Mouse (Mus musculus) central nervous system, embryonic 14 days (tissue): Measurements from ENCODE around the gene Hoxa5. TPM values are rescaled to one million over a fixed set of nuclear protein-coding genes. Genes with fewer than 3 reads are reported as not detected.

Source experiments
- polyA plus RNA-seq: library from polyadenylated mRNA; depleted of rRNA; stranded (reverse); fragments of >200 nt; gene quantifications from 2 replicates; pipeline ENCODE4 v1.2.3, GENCODE M21; 2012; rRNA removed

The Hoxa5 gene
- polyA plus RNA-seq: 44.2 and 47.7 TPM in 2 replicates

DNA sequence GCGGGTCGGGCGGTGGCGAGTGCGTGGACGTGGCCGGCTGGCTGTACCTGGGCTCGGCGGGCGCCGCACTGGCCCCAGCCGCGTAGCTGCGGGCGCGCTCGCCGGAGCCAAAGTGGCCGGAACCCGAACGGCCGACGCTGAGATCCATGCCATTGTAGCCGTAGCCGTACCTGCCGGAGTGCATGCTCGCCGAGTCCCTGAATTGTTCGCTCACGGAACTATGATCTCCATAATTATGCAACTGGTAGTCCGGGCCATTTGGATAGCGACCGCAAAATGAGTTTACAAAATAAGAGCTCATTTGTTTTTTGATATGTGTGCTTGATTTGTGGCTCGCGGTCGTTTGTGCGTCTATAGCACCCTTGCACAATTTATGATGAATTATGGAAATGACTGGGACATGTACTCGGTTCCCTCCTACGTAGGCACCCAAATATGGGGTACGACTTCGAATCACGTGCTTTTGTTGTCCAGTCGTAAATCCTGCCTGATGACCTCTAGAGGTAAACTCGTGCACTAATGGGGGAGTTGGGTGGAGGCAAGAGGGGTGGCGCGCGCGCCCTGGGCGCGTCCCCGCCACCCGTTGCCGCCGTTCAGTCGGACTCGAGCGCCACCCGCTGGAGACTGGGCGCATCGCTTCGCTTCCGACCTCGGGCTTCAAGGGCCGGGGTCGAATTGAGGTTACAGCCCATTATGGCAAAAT, at the start of gene Hoxa5:
Gene Hoxa5 (minus strand): TSS at position 538 of the 703 bp plus-strand sequence.

DNA sequence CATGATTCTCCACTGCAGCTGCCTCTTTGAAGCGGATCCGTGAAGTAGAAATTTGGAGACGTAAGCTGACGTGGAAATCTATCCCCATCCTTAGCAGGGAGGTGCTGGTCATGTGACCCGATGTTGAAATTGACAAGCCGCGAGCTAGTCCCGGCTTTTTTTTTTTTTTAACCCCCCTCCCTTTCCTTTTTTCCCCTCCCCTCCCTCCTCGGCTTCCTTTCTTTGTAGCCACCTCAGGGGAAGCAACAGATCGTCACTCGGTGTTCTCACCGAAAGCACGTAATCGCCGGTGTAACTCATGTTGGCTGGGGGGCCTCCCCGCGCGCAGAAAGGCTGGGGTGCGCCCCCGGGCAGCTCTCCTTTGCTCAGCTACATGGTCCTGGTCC, 41.4 kb upstream of the Hoxa5 start, which contains the start of gene Hoxa11:
Gene Hoxa11 (minus strand): TSS at position 54 of the 386 bp plus-strand sequence.

DNA sequence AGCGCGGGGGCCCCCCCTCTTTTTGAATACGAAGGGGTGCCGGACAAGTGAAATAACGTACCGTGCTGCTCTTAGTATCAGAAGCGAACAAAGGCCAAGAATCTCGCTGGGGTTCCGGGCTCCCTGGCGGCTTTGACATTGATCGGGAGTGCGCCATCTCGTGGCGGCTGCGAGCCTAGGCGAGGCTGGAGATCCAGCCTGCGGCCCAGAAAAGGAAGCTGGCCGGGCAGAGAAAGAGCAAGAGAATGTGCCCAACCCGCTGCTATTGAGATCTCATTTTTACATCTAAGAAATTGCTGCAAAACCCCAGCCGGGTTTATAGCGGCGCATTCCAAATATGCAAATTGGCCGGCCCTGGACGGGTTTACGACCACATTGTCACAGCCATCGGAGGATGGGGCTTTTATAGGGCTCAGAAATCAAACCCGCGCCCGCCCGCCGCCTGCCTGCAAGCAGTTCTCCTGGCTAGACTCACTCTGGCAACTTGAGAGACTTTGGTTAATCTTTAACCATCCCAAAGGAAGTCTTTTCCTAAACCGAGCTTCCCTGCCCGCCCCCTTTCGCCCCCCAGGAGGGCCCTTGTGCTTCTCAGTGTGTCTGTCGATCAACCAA, 36.1 kb upstream of the Hoxa5 start, which contains the start of gene Hoxa10:
Gene Hoxa10 (minus strand): TSS at position 466 of the 612 bp plus-strand sequence.

DNA sequence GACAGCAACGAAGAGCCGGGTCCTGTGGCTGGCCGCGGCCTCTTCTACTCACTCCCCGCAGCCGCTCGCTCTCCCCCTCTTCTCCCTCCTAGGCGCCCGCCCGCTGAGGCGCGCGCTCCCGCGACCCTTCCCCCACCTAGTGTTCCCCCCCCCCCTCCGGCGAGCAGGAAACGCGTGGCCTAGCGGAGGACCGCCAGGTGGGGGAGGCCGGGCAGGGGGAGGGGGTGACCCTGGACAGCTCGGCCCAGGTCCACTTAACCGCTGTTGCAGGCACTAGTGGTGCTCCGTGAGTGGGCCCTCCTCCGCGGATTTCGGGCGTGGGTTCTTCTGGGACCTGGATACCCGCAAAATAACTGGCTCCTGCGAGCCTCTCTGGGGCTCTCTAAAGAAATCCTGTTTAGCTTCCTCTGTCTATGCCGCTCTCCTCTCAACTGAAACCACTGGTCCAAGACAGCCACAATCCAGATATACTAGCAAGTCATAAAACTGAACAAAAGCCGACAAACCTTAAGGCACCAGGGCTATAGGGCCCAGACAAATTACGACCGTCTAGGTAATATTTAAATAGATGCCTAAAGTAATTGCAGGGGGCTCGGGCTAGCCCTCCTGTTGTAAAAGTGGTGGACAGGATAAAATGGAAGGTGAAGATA, 26.3 kb upstream of the Hoxa5 start, which contains the start of gene Hoxa9:
Gene Hoxa9 (minus strand): TSS at position 574 of the 650 bp plus-strand sequence.

DNA sequence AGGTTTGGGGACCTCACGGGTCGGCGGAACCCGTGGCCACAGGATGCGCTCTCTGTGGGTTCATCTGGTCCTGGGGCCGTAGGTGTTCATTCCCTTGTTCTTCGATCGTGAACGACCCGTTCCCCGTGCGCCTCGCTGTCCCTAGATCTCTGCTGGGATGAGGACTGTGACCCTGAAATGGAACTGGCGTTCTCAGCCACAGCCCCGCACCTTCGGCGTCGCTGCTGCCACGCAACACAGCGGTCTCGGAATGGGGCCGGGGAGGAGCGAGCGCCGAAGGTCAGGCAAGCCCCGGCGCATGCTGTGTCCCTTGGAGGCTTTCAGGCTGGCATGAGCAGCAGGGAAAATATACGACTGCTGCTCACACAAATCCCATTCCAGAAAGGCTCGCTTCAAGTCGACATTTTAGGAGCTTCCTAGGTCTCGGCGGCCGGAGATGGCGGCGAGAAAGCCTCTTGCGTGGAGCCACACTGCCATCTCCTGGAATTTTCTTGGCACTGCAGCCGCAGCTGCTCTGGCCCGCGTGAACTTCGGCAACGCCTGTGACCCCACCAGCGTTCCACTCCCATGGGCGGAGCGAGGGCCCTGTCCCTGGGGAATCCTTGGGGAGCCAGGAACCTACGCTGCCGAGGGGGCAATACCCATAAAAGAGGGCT, 17.1 kb upstream of the Hoxa5 start, which contains the start of gene Hoxa7:
Gene Hoxa7 (minus strand): TSS at position 518 of the 656 bp plus-strand sequence.

DNA sequence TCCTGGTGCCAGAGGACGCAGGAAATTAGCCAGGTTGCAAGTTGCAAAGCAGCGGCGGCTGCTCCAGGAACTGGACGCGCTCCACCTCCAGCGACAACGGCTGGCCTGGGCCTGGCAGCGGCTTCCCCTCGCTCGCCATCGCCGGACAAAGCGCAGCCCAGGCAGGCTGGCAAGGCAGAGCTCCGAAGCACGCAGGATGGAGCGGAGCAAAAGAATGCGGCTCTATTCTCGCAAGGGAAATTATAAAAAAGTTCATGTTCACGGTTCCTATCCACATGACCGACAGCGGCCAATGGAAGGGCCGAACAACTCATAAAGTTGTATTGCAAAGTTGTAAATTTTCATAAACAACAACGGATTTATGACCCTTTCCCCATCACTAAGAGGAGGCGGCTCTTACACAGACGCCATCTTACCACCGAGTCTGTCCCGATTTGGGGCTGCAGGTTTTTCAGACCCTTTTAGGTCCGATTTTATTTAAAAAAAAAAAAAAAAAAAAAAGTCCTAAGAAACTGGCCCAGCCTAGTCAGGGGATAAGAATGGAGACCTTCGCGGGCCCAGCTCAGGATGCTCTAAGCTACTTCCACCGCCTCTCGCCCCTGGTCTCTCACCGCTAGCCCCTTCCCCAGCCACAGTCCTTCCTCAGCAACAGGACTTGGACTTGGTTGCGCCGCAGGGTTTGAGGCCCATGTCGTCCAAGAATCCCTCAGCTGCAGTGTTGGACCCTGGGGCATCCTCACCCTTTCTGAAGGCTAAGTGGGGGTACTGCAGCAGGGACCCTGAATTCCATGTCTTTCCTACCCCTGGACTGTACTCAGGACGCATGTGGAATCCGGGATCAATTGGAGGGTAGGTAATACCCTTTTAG, 9.0 kb upstream of the Hoxa5 start, which contains the start of the genes Hoxa3 and Gm28308:
Gene Hoxa3 (minus strand): TSS at position 218 of the 868 bp plus-strand sequence.
Gene Gm28308 (minus strand): TSS at position 221 of the 868 bp plus-strand sequence.

DNA sequence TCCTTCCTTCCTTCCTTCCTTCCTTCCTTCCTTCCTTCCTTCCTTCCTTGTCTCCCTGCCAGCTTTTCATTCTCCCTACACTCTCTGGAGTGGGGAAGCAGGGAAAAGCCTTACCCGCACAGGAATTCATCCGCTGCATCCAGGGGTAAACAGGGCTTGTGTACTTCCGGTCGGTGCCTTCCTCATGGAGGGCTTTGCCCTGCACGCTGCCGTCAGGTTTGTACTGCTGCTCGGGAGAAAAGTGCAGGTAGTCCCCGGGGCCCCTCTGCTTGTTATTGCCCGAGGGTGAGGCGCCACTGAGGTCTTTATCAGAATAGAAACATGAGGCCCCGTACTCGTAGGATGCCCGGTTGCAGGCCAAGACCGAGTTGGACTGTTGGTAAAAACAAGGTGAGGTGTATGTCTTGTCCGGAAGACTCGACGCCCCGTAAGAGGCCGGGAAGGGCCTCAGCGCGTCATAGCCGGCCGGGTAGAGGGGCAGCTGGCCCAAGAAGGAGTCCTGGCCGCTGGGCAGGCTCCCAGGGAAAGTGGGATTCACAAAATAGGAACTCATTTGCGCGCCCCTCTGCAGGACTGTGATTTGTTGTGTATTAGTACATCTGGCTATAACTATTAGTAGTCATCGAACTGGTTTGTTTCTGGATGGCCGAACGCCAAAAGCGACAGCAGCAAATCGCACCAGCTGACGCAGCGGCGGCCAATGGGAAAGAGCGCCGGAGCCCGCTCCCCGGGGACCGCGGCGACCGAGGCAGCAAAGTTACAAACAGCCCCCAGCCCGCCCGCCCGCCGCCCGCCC, 3.9 kb upstream of the Hoxa5 start, which contains the start of gene Hoxa6:
Gene Hoxa6 (minus strand): TSS at position 651 of the 796 bp plus-strand sequence.

DNA sequence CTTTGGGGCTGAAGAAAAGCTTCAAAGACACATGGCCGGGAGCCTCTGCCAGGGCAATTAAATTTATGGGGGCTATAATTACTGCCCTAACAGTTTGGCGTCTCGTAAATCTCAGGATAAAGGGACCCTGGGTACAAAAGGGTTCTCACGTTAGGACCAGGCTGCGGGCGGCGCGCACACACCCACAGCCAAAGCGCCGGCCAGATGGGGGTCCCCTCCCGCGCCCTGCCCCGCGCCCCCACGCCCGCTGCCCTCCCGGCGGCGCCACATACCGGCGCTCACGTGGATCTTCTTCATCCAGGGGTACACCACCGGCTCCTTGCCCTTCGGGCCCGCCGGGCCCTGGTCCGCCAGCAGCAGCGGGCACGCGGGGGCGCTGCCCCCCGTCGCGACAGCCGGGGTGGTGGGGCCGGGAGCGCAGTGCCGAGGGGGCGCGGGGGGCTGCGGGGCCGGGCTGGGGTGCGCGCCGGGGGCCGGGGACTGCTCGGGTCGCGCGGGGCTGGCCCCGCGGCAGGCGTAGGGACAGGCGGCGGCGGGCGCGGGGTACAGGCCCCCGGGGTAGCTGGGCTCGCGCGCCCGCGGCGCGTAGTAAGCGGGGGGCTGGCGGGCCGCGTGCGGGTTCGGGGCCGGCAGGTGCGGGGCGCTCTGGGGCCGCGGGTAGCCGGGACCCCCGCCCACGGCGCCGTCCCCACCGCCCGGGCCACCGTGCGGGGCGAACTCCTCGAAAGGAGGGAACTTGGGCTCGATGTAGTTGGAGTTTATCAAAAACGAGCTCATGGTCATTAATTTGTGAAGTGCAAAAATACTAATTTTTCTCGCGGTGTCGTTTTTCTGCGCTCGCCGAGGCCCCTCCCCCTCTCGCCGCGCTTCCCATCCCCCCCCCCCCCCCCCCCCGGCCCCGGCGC, 13.2 kb downstream of the Hoxa5 start, which contains the start of gene Hoxa4:
Gene Hoxa4 (minus strand): TSS at position 848 of the 905 bp plus-strand sequence.

DNA sequence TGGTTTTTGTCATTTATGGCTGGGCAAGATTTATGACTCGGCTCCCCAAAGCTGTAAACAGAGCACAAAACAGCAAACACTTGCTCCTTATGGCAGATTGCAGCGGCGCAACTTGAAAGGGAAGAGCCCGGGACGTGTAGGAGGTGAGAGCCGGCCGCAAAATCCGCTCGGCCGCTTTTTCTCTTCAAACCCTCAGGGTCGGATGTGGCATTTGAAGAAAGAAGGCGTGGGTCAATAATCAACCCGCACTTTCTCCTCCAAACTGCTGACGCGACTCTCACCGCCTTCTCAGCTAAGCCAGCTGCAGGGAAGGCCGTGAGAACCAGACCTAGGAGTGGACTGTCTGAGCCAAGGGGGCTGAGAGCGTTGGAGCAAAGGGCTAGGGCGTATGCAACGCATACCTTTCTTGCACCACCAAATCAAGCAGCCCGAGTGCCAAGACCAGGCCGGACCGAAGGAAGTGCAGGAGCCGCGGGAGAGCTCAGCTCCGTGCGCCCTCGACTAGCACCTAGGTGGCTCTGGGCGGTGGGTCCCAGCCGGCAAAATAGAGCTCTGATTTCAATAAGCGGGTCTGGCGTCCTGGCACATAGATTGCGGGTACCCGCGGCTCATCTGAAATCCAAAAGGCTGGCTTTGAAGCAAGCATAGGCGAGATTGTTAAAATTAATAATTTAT, 27.2 kb downstream of the Hoxa5 start, which contains the start of gene 5730596B20Rik:
Gene 5730596B20Rik (plus strand): TSS at position 438 of the 675 bp plus-strand sequence.

DNA sequence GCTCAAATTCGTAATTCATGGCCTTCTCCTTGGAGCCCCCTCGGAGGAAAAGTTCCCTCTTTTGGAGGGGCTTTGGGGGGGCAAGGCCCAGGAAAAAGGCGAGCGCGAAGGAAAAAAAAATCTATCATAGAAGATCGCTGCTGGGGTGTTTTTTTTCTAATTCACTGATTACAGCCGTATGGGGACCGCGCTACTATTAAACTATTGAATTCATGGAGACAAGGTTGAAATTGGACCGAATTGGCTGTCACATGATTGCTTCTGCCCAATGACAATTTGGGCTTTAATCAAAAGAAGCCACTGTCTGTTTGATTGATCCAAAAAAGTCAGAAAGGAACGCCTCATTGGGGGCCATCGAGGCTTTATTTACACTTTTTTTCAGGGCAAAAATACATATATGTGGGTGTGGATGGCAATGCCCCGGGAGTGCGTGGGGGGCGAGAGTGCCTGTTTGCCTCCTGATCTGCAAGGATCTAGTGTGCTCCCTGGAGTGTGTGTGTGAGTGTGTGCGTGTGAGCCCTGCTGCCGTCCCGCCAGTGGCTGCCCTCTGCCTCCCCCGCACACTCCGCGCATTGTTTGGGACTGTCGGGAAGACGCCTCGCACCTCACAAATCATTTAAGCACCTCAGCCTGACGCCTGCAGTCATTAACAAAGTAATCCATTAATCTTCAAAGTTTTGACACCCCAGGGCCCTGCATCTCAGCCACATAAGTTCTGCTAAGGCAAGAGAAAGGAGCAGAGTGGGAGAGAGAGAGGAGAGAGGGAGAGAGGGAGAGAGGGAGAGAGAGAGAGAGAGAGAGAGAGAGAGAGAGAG, 39.6 kb downstream of the Hoxa5 start, which contains the start of gene Hoxa2:
Gene Hoxa2 (minus strand): TSS at position 206 of the 815 bp plus-strand sequence.

DNA sequence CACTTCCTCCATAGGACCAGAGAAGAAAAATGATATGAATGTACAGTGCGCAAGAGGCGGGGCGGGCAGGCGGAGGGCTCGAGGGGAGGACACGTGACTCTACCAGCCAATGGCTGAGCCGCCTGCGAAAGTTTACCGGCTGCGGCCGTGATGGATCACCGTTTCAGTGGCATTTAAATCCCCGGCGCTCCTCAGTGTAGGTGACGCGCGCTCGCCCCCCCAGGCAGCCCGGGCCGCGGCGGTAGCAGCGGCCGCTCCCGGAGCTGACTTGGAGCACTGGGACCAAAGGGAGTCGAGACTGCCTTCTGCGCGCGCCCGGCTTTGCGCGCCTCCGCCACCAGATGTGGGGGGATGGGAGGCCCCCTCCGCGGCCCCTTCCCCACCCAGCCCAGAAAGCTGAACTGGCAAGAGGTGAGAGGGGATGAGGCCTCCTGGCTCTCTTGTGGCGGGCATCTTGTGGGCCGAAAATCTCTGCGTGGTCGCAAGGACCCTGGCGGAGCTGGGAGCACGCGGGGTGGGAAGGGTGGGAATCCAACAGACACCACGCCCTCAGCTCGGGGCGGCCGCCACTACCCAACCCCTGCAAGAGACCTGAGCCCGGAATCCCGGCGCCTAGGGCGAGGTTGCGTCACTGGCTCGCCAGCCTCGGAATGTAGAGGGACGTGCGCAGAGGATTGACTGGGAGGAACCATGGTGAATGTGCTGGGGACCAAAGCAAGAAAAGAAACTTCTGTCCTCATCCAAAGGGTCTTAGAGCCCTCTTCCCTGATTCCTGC, 45.9 kb downstream of the Hoxa5 start, which contains the start of gene Hoxa1:
Gene Hoxa1 (minus strand): TSS at position 42 of the 776 bp plus-strand sequence.

Other genes starting within 250 kb of the Hoxa5 start
- gene Skap2, start 192.0 kb downstream of the Hoxa5 start, polyA plus RNA-seq: 9.4 and 11.9 TPM in 2 replicates
- gene Hoxa1, start 46.3 kb downstream of the Hoxa5 start, polyA plus RNA-seq: 0.59 and 1.3 TPM in 2 replicates
- gene Hoxa2, start 39.8 kb downstream of the Hoxa5 start, polyA plus RNA-seq: 7.4 and 16.1 TPM in 2 replicates
- gene 5730596B20Rik, start 27.1 kb downstream of the Hoxa5 start, polyA plus RNA-seq: 0.42 and 0.73 TPM in 2 replicates
- 9.9 and 13.7 TPM in 2 replicates for gene Hoxa4, start 12.8 kb downstream of the Hoxa5 start, polyA plus RNA-seq
- 2.6 and 4.3 TPM in 2 replicates for gene Hoxa6, start 4.1 kb upstream of the Hoxa5 start, polyA plus RNA-seq
- 8.3 and 13.2 TPM in 2 replicates for gene Hoxa3, start 8.7 kb upstream of the Hoxa5 start, polyA plus RNA-seq
- gene Gm28308, start 8.8 kb upstream of the Hoxa5 start, polyA plus RNA-seq: 0.10 and 0.41 TPM in 2 replicates
- gene Hoxa7, start 17.3 kb upstream of the Hoxa5 start, polyA plus RNA-seq: 0.40 and 5.8 TPM in 2 replicates
- gene Hoxa9, start 26.5 kb upstream of the Hoxa5 start, polyA plus RNA-seq: 1.4 TPM in 1 of 2 replicates, not detected in the other
- 0.04 TPM in 1 of 2 replicates, not detected in the other for gene Hoxa10, start 36.3 kb upstream of the Hoxa5 start, polyA plus RNA-seq
- not detected in 2 replicates for gene Hoxa11, start 41.2 kb upstream of the Hoxa5 start, polyA plus RNA-seq
- not detected in 2 replicates for gene Hoxa13, start 56.3 kb upstream of the Hoxa5 start, polyA plus RNA-seq
- gene Evx1, start 108.9 kb upstream of the Hoxa5 start, polyA plus RNA-seq: 1.7 and 2.8 TPM in 2 replicates